Mouse (Mus musculus) bone marrow macrophage, adult 2 months (primary cell): Measurements from ENCODE around the gene Gm28710. TPM values are rescaled to one million over a fixed set of nuclear protein-coding genes. Genes with fewer than 3 reads are reported as not detected.

Experiments used
- H3K27ac ChIP-seq: 2 replicates; pipeline ENCODE4 v1.5.1; 2012; ENCODE audit warnings: low read depth, low read length; ENCODE audit not compliant: insufficient read depth
- H3K4me1 ChIP-seq: 2 replicates; pipeline ENCODE4 v1.6.1; 2012; ENCODE audit warnings: low read length; ENCODE audit not compliant: control insufficient read depth, insufficient read depth
- H3K4me3 ChIP-seq: 2 replicates; pipeline ENCODE4 v1.5.1; 2012; ENCODE audit warnings: mild to moderate bottlenecking, low read length, moderate library complexity; ENCODE audit not compliant: insufficient read depth
- CTCF ChIP-seq: IDR thresholded peaks from 2 replicates; pipeline ENCODE4 v1.5.1; 2012; ENCODE audit warnings: low read depth, mild to moderate bottlenecking, low read length, moderate library complexity
- POLR2A ChIP-seq: IDR thresholded peaks from 2 replicates; pipeline ENCODE4 v1.6.1; 2012; ENCODE audit warnings: mild to moderate bottlenecking, low read depth, low read length, borderline replicate concordance
- polyA plus RNA-seq: library from polyadenylated mRNA; stranded (reverse); fragments of >200 nt; gene quantifications from 2 replicates; pipeline ENCODE4 v1.2.4, GENCODE M21; 2012; ENCODE audit not compliant: missing spikeins, insufficient read depth, insufficient read length

Gm28710 gene
- polyA plus RNA-seq, 1 experiment: not detected

- Histone ChIP-seq H3K4me1 (no peaks in the 10 kb centered on the region), H3K27ac (no peak overlapping the region), H3K4me3 (no peak overlapping the region)
- TF ChIP-seq CTCF (no peak), POLR2A (no peak)
Observed at GRCm38 (mm10) chr5:16922473-16922872, 130.9 kb downstream of the Gm28710 start.

Other genes starting within 250 kb of the Gm28710 start
- 6.6 and 8.2 TPM in 2 replicates for gene Hgf, start 238.3 kb upstream of the Gm28710 start, polyA plus RNA-seq